Mouse (Mus musculus): ENCODE measurements at regions not wholly inside any gene's neighbourhood (a gene's known extent, or its start where the extent isn't known, plus 50 kb on each side); places are given as distances from the start of the nearest gene placed in this dataset.

- DNase-seq: no peak
These were observed 64.4 kb downstream of the Ackr3 start for GRCm38 (mm10) chr1:90268131-90268691.

- no peak for DNase-seq
These were observed 65.2 kb downstream of the Ackr3 start for GRCm38 (mm10) chr1:90268951-90269350.

DNA sequence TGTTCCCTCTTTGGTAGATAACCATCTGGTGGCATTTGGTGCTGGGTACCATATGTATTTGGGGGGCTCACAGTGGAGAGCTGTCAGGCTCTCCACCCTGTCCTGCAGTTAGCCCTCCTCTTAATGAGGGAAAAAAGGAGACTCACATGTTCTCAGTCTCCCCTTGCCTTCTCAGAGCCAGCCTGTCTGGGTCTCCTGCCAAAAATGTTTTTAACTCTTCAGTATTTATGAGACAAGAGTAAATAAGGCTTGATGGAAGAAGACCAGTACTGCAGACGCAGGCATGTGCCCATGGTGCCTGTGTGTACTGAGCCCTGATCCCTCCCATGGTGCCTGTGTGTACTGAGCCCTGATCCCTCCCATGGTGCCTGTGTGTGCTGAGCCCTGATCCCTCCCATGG, 66.1 kb downstream of the Ackr3 start:
- DNase-seq: no peak

DNA sequence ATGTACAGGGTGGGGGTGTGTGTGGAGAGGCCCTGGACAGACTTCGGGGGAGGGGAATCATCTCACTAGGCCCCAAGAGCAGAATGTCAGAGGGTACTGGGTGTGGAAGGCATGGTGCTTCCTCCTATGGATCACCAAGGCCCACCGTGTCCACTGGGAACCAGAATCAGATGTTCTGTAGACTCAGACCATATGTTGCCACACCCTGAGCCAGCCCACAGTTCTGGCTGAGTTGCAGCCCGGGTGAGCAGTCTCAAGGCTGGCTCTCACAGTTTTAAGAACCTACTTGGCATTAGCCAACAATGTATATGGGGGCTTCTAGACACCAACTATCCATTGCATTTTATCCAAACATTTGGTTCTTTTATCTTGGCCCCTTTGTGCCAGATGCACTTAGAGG, 67.5 kb downstream of the Ackr3 start:
- DNase-seq: no peak

- no peak for DNase-seq
These were observed 68.6 kb downstream of the Ackr3 start for GRCm38 (mm10) chr1:90272411-90272810.

DNA sequence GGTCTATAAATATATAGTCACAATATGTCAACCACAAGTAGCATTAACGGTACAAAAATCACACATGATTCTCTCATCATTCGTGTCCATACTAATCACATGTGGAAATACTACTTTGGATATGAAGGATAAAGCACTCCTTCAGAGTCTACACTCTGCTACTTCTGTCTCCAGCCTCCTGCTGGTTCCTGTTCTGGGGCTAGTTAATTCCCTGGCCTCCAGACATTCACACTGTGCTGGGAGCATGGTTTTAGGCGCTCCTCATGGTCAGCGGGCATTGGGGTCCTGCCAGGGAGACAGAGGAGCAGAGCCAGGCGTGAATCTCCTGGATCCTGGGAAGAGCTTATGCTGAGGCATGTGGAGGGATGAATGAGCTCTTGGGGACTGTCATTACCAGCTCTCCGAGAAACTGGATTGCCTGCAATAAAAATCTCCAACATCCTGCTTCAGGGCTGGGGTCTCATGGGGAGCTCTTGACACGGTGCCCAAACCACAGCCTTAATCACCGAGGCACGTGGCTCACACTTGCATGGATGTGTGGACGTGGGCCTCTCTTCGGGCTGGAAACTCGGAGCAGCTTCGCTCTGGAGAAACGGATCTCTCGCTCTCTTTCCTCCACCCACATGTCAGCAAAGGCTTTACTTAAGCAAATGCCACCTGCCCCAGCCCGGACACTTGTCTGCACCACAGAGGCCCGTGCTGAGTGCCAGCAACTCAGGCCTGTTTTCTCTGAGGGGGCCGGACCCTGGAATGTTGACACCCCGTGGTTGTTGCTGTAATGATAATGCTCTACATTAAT, 69.2 kb downstream of the Ackr3 start:
- no peak for DNase-seq

DNA sequence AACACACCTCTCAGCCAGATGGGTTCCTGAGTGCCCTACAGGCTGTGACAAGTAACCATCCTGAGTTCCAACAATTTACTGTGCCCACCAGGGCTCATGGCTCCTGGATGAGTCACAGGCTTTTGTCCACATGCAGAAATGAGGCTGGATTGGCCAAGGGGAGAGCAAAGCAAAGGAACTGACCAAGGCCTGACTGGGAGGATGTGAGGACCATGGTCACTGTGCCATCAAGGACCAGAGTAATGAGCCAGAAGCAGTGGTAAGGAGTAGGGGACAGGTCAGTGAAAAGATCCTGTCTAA, 69.8 kb downstream of the Ackr3 start:
- no peak for DNase-seq

GRCm38 (mm10) chr1:90274968-90275651, 71.3 kb downstream of the Ackr3 start:
- DNase-seq: no peak

DNA sequence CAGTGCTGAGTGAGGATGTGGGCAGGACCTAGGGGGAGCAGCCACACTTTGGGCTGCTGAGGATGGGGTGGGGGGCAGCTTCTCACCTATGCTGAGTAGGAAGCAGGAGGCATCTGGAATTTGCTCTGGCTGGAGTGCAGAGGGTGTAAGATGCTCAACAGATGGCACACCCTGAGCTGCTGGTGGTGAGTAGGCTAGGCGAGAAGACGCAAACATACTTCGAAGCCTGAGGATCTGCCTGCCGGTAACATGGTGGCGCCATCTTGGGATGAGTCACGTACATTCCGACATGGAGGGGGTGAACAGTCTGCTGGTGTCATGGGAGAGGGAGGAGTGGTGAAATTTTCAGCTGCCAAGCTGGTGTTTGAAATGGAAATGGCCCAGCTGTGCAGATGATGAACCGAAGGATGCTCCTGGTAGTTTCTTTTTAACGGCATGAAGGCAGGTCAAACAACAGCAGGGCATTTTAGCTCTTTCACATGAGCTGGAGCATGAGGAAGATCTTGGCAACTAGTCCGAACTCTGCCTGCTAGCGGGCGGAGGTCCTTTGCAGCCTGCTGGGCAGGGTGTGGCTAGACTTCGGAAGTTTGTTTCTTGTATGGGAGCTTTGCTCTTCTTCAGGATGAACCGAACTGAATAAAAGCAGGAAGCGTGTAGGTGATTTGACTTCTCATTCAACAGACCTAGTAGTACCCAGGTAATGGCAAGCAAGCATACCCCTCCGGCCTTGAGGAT, 72.2 kb downstream of the Ackr3 start:
- DNase-seq: peak; percentile 50

- no peak for DNase-seq
These were observed 73.9 kb downstream of the Ackr3 start for GRCm38 (mm10) chr1:90277486-90278255.

DNA sequence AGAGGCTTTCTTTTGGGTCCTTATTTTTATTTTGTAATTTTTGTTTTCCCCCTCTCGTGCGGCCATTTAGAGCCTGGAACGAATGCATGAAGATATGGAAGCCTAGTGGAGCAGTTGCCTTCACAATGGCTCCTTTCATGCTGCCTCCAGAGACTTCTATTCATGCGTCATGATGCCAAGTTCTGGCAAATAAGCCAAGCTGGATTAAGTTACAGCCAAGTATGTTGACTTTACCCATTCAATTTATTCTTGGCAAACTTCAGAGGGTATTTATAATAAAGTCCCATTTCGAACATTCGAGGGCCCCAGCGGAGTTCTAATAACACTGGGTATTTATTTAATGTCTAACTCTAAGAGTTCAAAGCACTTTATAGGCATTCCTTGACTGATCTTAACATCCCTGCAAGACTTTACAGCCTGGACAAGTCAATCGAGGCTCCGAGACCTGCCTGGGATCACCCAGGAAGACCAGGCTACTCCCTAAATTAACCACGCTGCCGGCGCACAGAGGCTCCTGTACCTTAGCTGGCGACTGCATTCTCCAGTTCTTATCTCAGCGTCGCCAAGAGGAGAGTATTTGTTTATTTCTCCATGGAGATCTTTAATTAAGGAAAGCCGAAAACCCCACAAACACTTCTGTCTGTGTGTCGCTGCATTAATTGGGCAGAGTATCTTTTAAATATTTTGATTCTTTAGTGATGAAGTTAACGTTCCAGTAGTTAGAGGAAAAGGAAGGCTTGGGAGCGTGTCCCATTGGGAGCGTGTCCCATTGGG, 75.5 kb downstream of the Ackr3 start:
- DNase-seq: no peak

GRCm38 (mm10) chr1:90280227-90280626, 76.4 kb downstream of the Ackr3 start:
- no peak for DNase-seq

- DNase-seq: no peak
These were observed 77.5 kb downstream of the Ackr3 start for GRCm38 (mm10) chr1:90281255-90281654.

GRCm38 (mm10) chr1:90281956-90282355, 78.2 kb downstream of the Ackr3 start:
- no peak for DNase-seq

DNA sequence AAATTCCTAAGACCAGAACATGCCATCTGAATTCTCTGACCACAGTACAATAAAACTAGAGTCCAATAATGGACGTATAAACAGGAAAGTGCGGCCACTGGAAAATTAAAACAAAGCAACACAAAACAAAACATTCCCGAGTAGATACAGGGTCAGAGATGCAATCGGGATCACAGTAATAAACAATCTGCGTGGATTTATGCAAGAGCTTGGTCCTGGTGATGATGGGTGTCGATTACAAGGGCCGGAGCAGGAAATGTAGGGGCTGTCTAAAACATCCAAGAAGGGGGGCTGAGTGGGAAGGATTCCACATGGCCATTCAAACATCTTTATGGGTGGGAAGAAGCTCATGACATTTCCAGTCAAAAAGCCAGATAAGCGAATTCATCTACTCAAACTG, 78.6 kb downstream of the Ackr3 start:
- no peak for DNase-seq

DNA sequence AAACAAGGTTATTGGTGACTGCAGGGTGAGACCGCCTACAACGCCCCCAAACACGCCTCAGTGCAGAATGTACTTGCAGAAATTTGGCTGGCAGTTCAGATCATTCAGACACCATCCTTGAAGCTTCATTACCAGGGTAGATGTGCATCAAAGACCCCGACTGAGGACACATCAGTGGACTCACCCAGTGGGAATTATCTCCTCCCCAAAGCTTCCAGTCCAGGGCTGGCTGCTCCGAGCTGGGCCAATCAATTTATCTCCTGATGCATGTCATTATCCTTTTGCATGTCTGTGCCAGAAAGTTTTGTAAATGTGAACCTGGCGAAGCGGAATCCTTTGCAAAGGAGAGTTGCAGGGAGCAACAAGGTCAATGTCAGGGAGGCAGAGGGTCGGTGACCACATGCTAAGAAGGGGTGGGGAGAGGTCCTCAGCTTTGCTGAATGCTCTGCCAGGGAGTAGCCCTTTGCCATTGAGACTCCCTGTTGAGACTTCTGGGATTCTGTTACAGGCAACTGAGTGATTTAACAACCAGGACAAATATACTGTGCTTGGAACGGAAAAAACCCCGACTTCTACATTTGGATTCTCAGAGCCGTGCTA, 79.5 kb downstream of the Ackr3 start:
- DNase-seq: no peak

DNA sequence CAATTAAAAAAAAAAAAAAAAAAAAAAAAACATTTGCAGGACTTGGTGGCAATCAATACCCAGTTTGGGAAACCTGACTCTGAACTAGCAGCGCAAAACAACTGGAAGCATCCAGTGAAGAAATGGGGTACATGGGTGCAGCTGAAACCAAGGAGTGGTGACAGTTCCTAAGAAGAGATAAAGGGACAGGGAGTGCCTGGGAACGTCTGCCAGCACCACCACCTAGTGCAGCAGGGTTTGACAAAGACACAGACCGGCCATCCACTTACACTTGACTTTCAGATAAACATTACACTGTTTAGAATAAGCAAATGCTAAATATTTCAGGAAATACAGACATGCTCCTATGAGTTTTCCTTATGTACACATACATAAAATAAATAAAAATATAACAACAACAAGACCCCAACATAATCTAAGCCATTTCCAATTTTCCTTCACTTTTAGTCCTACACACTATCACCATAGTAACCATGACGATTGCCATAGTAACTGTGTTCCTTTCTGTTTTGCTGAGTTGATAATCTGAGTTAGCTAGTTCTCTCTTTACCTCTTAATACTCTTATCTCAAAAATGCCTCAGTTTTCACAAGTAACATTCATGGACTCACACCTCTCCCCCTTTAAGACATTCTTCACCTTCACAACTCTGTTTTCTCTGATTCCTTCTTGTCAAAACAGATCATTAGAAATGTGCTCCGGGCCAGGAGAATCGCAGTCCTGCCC, 80.3 kb downstream of the Ackr3 start:
- DNase-seq: no peak

DNA sequence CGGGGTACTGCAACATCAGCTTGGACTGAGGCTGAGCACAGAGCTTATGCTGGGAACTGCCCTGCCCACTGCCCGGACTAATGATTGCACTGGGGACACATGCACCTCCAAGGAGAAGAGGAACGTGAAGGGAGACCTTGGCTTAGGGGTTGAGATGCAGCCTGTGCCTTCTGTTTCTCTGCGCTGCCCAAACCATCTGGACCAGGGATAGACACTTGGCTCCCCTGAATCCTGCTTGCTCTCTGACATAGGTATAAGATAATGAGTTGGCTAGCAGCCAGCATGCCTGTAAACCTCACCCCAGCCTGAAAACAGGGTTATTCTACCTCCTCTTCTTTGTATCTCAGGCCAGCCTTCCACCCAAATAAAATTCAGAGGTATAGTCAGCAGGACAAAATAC, 81.5 kb downstream of the Ackr3 start:
- DNase-seq: no peak

GRCm38 (mm10) chr1:90287251-90287650, 83.5 kb downstream of the Ackr3 start:
- DNase-seq: no peak

- no peak for DNase-seq
These were observed 85.3 kb downstream of the Ackr3 start for GRCm38 (mm10) chr1:90288892-90289731.

All from right cerebral cortex, postnatal 14 days (tissue).